Mouse (Mus musculus) limb, embryonic 12.5 days (tissue): ENCODE results near the gene Mansc1. TPM values are rescaled to one million over a fixed set of nuclear protein-coding genes. Genes with fewer than 3 reads are reported as not detected.
A peak's percentile ranks its signal among the peaks of the same experiment; 100 is the strongest.
"Not testable (repeated sequence)": the region's sequence is repeated elsewhere in the genome, so short reads cannot be mapped to it uniquely, and the experiment has no call there.

Source experiments
- ATAC-seq: fragments of 200-750 bp; cut with Nextera tagmentation; 2 replicates; pipeline ENCODE4 v1.8.0; 2017; ENCODE audit warnings: low read depth, moderate TSS enrichment; ENCODE audit not compliant: insufficient number of reproducible peaks, insufficient read depth, low FRiP score, low TSS enrichment
- H3K27ac ChIP-seq: fragments of 300-500 bp; sonication (generic); 2 replicates; pipeline ENCODE4 v1.5.1; 2016; ENCODE audit warnings: mild to moderate bottlenecking, moderate library complexity
- H3K27me3 ChIP-seq: fragments of 300-500 bp; sonication (generic); 2 replicates; pipeline ENCODE4 v1.6.1; 2016; ENCODE audit warnings: mild to moderate bottlenecking, moderate library complexity
- H3K36me3 ChIP-seq: fragments of 300-500 bp; sonication (generic); 2 replicates; pipeline ENCODE4 v1.6.1; 2016; ENCODE audit warnings: mild to moderate bottlenecking, moderate library complexity
- H3K4me1 ChIP-seq: fragments of 300-500 bp; sonication (generic); replicated peaks from 2 replicates; pipeline ENCODE4 v1.6.1; 2016
- H3K4me2 ChIP-seq: fragments of 300-500 bp; sonication (generic); 2 replicates; pipeline ENCODE4 v1.6.1; 2016; ENCODE audit warnings: mild to moderate bottlenecking, moderate library complexity
- H3K4me3 ChIP-seq: fragments of 300-500 bp; sonication (generic); replicated peaks from 2 replicates; pipeline ENCODE4 v1.5.1; 2016; ENCODE audit warnings: mild to moderate bottlenecking
- H3K9ac ChIP-seq: fragments of 300-500 bp; sonication (generic); replicated peaks from 2 replicates; pipeline ENCODE4 v1.6.1; 2016; ENCODE audit warnings: mild to moderate bottlenecking, moderate library complexity
- H3K9me3 ChIP-seq: fragments of 300-500 bp; sonication (generic); 2 replicates; pipeline ENCODE4 v1.6.1; 2016; ENCODE audit warnings: mild to moderate bottlenecking, moderate library complexity
- WGBS: fragments of 180-500 bp; shearing (Covaris S2); methylation state at CpG from one replicate; pipeline ENCODE4 v1.1.7; 2016; 5-methylcytosine and 5-hydroxymethylcytosine counted together
- polyA plus RNA-seq: library from polyadenylated mRNA; unstranded; fragments of >200 nt; fragmentation: Nextera tagmentation; extraction: Ambion mirVana; gene quantifications from 2 replicates; pipeline ENCODE4 v1.2.1, GENCODE M21; 2016

Gene Mansc1
- 0.69 and 1.1 TPM in 2 replicates for polyA plus RNA-seq

DNA sequence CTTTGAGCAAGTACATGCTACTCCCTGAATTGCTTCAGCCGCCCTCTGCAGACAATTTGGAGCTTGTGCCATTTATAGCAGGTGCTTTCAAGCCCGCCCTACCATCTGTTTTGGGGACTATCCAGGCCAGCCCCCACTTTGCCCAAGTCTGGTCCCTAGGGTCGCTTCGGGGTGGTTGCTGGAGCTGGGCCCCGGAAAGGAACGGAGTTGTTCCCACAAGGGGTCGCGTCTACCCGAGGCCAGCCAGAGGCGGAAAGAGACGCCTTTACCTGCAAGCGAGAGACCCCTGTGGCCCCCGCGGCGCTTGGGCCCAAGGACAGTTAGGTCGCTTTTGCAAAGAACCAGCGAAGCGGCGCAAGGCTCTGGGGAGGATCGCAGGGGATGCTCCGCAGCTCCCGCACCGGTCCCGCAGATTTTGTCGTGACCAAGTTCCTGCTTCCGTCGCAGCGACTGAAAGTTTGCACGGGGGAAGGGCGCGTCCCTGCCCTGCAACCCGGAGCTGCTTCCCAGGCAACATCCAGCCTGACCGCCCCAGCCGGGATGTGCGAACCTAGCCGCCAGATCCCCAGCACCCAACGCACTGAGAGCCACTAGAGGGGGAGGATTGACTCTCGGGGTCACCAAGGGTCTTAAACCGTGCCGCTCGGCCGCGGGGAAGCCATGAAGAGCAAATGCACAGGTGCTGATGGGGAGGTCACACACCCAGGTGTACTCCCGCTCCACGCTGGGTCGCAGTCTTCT lies at the start of gene Mansc1:
TSS of gene Mansc1 (minus strand) at position 542 of the 741 bp plus-strand sequence.
- H3K4me1 ChIP-seq = peaks cover 14% of the 10 kb centered on the region
- H3K27ac ChIP-seq = no peak within 1 kb of the TSS
- H3K27me3 ChIP-seq = peaks cover 36% of the 10 kb centered on the region
- H3K9ac ChIP-seq = peak within 1 kb of the TSS; percentile 55
- H3K9me3 ChIP-seq = no peaks in the 10 kb centered on the region
- H3K36me3 ChIP-seq = no peaks in the 10 kb centered on the region
- 1% methylated on average over 46 of the region's 46 CpGs for WGBS
- H3K4me3 ChIP-seq = peak within 1 kb of the TSS; percentile 55
- peak within 1 kb of the TSS; percentile 91 for H3K4me2 ChIP-seq
- ATAC-seq = no peak; the same call in 1 of the 2 replicates

DNA sequence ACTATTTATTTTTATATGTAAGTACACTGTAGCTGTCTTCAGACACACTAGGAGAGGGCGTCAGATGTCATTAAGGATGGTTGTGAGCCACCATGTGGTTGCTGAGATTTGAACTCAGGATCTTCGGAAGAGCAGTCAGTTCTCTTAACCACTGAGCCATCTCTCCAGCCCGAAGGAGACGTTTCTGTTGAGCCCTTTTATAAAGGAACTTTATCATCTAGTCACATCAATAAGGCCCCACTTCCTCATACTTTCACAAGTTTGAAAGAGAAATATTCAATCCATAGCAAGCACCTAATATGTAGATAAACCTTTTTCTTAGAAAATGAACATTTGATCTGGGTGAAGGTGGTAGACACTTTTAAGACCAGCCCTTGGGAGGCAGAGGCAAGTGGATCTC lies 47.0 kb upstream of the Mansc1 start:
- WGBS = 89% methylated on average over 4 of the region's 4 CpGs
- not testable (repeated sequence) for ATAC-seq, H3K27me3 ChIP-seq, H3K36me3 ChIP-seq, H3K9me3 ChIP-seq, H3K4me1 ChIP-seq, H3K4me3 ChIP-seq, H3K4me2 ChIP-seq, H3K9ac ChIP-seq, H3K27ac ChIP-seq

DNA sequence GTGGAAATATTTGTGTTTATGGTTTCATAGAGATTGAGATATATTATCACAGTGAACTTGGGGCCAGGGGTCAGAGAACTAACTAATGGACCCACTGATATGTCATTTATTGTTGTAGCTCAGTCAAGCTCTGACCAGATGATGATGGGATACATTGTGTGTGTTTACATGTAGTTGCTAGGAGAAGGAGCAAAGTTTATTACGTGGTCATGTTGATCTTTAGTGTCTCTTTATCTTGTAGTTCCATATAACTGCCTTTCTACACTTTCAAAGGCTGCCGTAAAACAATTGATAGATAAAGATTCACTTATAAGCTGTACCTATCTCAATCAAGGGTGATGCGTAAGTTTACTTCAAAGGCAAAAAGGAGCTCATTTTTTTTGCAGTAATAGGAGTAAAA lies 45.7 kb upstream of the Mansc1 start:
- Histone ChIP-seq H3K36me3 (no peaks in the 10 kb centered on the region), H3K4me2 (no peak overlapping the region), H3K9me3 (no peaks in the 10 kb centered on the region), H3K27ac (no peak overlapping the region), H3K9ac (no peak overlapping the region), H3K4me3 (no peak overlapping the region), H3K4me1 (peaks cover 5% of the 10 kb centered on the region), H3K27me3 (no peaks in the 10 kb centered on the region)
- WGBS = 75% methylated on average over 3 of the region's 3 CpGs
- ATAC-seq = no peak

DNA sequence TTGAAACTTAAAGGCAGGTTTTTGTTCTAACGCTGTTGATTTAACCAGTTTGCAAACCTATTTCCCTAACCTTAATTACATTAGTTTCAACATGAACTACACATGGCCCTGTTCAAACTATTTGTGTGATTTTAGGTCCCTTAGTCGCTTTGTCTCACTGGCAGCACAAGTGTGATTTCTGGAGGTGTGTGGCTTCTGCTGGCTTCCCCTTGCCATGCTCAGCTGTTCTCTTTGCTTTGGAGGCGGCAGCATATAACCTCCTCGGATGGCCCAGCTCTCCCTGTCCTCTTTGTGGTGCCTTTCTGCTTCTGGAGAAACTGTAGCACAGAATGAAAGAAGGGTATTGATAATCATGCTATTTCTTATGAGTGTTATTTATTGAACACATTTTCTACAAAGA lies 45.2 kb upstream of the Mansc1 start:
- 82% methylated on average over 4 of the region's 4 CpGs for WGBS
- ATAC-seq = no peak
- H3K36me3 ChIP-seq = no peaks in the 10 kb centered on the region

DNA sequence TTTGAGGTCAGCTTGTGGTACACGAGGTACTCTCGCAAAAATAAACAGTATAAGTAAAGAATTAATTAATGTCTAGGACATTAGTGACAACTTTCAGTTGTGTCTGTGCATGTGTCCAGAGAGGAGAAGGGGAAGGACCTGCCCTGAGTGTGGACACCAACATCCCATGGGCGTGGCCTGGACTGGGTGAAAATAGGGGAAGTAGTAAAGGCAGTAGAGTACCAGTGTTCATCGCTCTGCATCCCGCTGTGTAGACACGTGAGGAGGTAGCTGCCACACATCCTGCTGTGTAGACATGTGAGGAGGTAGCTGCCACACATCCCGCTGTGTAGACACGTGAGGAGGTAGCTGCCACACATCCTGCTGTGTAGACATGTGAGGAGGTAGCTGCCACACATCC lies 41.4 kb upstream of the Mansc1 start:
- not testable (repeated sequence) for H3K27ac ChIP-seq, H3K9ac ChIP-seq, H3K4me3 ChIP-seq, H3K4me2 ChIP-seq, H3K36me3 ChIP-seq, H3K9me3 ChIP-seq, H3K4me1 ChIP-seq, H3K27me3 ChIP-seq, ATAC-seq
- WGBS = 83% methylated on average over 8 of the region's 8 CpGs

More for the DNA sequence above, 45.2 kb upstream of the Mansc1 start:
- Histone ChIP-seq H3K4me3 (no peak overlapping the region), H3K4me2 (no peak overlapping the region), H3K27ac (no peak overlapping the region), H3K27me3 (no peaks in the 10 kb centered on the region), H3K9ac (no peak overlapping the region), H3K4me1 (peaks cover 5% of the 10 kb centered on the region), H3K9me3 (no peaks in the 10 kb centered on the region)

DNA sequence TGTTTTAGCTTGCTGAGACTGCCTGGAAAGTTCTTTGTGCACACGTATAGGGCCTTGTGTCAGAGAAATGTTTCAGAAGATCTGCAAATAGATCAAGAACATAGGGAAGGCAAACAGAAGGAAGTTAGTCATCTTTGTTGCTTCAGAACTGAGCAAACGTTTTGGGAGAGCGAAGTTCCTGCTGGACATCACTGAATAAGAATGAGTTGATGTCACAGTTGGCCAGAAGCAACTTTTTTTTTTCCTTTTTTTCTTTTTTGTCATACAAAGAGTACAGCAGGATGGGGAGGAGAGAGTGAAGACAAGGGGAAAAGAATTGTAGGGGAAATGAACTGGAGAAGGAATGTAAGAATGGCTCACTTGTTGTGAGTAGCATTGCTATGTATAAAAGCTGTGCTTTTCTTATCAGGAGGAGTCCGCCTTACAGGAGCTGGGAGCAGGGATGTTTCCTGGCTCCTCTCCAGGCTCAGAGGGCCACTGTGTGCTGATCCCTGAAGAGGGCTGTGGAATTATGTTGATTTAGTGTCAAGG lies 38.7 kb upstream of the Mansc1 start:
- Histone ChIP-seq H3K27ac (no peak overlapping the region), H3K9ac (no peak overlapping the region), H3K4me2 (no peak overlapping the region), H3K36me3 (no peaks in the 10 kb centered on the region), H3K4me1 (peaks cover 5% of the 10 kb centered on the region), H3K9me3 (no peaks in the 10 kb centered on the region), H3K27me3 (no peaks in the 10 kb centered on the region), H3K4me3 (no peak overlapping the region)
- WGBS = 79% methylated on average over 4 of the region's 4 CpGs
- ATAC-seq = no peak

DNA sequence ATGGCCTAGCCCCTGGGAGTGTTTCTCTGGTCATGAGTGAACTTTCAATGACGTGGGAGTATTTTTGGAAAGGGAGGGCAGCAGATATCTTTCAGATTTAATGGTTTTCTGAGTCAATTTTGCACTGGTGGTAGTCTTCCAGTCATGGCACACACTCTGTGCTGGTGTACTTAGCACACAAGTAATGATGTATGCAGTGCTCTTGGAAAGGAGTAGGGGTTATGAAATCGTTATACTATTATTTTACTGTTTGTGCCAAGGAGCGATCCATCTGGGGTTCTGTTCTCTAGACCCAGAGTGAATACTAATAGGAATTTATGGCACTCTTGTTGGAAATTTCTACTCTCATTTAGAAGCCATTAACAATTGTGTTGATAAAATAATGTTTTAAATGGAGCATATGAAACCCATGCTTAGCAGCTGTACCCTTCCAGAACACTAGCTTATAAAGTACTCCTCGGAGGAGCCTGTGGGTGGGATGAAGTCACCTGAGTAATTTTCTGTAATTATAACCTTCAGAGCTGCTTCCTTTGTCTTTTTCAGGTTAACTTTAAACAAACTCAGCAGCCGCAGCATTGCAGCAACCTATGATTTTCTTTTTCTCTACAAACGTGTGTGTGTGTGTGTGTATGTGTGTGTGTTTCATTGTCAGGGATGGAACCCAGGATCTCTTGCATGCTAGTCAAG lies 37.0 kb upstream of the Mansc1 start:
- H3K4me3 ChIP-seq = no peak overlapping the region
- no peak for ATAC-seq
- no peak overlapping the region for H3K27ac ChIP-seq
- no peak overlapping the region for H3K9ac ChIP-seq
- H3K9me3 ChIP-seq = no peaks in the 10 kb centered on the region
- H3K4me1 ChIP-seq = no peaks in the 10 kb centered on the region
- no peaks in the 10 kb centered on the region for H3K36me3 ChIP-seq
- no peaks in the 10 kb centered on the region for H3K27me3 ChIP-seq
- no peak overlapping the region for H3K4me2 ChIP-seq
- 76% methylated on average over 6 of the region's 6 CpGs for WGBS

DNA sequence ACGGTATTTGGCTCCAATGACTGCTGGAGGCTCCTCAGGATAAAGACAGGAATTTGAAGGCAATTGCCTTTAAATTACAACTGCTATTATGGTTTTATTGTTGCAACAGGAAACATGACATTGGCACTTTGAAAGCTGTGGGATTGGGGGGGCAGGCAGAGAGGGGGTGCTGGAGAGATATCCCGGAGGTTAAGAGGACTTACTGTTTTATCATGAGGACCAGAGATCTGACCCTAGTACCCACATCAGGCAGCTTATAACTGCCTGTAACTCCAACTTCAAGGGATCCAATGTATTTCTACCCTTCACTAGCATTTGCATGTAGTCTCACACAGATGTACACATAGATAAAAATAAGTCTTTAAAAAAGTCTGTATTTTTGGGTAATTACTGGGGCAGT lies 36.2 kb upstream of the Mansc1 start:
- no peak for ATAC-seq
- H3K9ac ChIP-seq = no peak overlapping the region
- no peaks in the 10 kb centered on the region for H3K36me3 ChIP-seq
- 72% methylated on average over 2 of the region's 2 CpGs for WGBS
- no peak overlapping the region for H3K4me2 ChIP-seq
- H3K4me1 ChIP-seq = no peaks in the 10 kb centered on the region
- H3K9me3 ChIP-seq = no peaks in the 10 kb centered on the region
- no peaks in the 10 kb centered on the region for H3K27me3 ChIP-seq
- H3K27ac ChIP-seq = no peak overlapping the region
- H3K4me3 ChIP-seq = no peak overlapping the region

DNA sequence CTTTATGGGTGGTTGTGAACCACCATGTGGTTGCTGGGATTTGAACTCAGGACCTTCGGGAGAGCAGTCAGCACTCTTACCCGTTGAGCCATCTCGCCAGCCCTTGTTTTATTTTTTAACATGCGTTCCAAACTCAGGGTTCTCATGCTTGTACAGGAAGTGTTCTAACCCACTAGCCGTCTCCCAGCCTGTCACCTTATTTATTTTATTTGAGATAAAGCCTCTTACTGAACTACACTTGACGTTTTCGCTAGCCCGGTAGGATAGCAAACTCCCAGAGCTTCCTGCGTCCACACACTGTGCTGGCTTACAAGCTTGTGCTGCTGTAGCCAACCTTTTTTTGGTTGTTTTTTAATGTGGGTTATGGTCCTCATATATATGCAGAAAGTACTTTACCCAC lies 33.5 kb upstream of the Mansc1 start:
- 86% methylated on average over 9 of the region's 9 CpGs for WGBS
- no peak for ATAC-seq
- H3K4me3 ChIP-seq = no peak overlapping the region
- no peaks in the 10 kb centered on the region for H3K4me1 ChIP-seq
- H3K27ac ChIP-seq = no peak overlapping the region
- no peak overlapping the region for H3K4me2 ChIP-seq
- H3K9ac ChIP-seq = no peak overlapping the region
- no peaks in the 10 kb centered on the region for H3K9me3 ChIP-seq
- H3K27me3 ChIP-seq = no peaks in the 10 kb centered on the region
- no peaks in the 10 kb centered on the region for H3K36me3 ChIP-seq

DNA sequence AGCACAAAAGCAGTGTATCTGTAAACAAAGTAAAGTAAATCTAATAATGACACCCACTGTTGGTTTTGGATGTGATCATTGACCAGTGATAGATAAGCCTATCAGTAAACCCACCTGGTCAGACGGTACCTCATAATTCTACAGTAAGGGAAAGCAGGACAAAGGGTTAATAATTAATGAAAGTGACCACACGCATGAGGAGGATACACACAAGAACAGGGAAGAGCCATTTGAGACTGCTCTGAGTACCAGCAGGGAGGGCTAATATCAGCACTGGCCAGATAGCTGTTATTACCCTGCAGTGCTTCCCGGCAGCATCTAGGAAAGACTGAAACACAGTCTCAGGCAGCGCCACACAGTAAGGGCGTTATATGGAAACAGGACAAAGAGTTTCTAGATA lies 32.3 kb upstream of the Mansc1 start:
- WGBS = 81% methylated on average over 5 of the region's 5 CpGs
- Histone ChIP-seq H3K4me3 (no peak overlapping the region), H3K9me3 (no peaks in the 10 kb centered on the region), H3K27ac (no peak overlapping the region), H3K9ac (no peak overlapping the region), H3K4me1 (no peaks in the 10 kb centered on the region), H3K4me2 (no peak overlapping the region), H3K36me3 (no peaks in the 10 kb centered on the region), H3K27me3 (no peaks in the 10 kb centered on the region)
- ATAC-seq = no peak

DNA sequence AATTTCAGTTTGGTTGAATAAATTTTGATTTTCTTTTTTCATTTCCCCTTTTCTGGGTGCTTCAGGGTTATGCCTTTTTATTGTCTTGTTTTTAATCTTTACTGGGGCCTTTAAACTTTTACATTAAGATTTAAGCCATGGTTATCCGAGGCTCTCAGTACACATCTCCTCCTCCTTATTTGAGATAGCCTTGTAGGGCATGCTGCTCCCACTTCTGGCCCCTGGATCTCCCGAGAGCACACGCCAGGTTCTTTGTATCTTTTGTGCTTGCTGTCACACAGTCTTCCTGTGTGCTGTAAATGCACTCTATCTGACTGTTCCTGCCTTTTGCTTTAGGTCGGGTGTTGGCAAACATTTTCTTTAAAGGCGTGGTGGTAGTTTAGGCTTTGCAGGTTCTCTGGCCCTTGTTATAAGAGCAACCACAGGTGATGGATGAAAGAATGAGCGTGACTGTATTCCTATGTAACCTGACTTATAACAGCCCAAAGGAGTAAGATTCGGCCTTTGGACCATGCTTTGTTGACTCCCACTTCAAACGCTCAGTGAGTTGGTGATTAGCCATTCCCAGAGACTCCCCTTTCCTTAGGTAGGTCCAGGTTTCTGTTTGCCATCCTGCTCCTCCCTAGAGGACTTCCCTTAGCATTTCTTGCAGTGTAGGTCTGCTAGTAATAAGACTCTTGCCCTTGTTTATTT lies 28.6 kb upstream of the Mansc1 start:
- H3K27me3 ChIP-seq = no peaks in the 10 kb centered on the region
- ATAC-seq = no peak
- no peak overlapping the region for H3K9ac ChIP-seq
- no peaks in the 10 kb centered on the region for H3K4me1 ChIP-seq
- H3K4me2 ChIP-seq = no peak overlapping the region
- H3K27ac ChIP-seq = no peak overlapping the region
- 81% methylated on average over 8 of the region's 8 CpGs for whole genome bisulfite sequencing
- H3K36me3 ChIP-seq = no peaks in the 10 kb centered on the region
- no peaks in the 10 kb centered on the region for H3K9me3 ChIP-seq
- no peak overlapping the region for H3K4me3 ChIP-seq
